Mouse (Mus musculus): Measurements from ENCODE around the gene Crnkl1.

- TF ChIP-seq POLR2A (IDR thresholded peaks at IDR 0.05; ENCODE audit: extremely low read depth, insufficient read depth, low read length) (no peak), CTCF (IDR thresholded peaks at IDR 0.05; ENCODE audit: extremely low read depth, insufficient read depth, low read length) (no peak)
Observed at GRCm38 (mm10) chr2:145898106-145898505, 36.7 kb downstream of the Crnkl1 start.
